ENCODE assay signal across 7 mouse cellular contexts in the genomic region with DNA sequence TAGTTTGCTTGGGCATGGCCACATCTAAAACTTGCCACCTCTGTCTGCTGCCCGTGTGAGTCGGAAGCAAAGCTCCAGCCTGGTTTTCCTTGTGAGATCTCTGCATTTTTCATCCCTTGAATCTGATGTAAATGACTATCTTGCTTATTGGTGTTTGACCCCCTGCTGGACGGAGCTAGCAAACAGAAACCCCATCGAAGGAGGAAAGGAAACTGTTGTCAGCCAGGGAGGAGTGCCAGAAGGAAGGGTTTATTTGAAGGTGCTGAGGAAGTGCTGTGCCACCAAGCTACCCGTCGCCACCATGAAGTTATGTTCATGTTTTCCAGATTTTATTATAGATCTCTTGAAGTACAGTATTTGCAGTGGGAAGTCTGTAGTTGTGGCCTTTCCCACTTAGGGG. TPM values are rescaled to one million over a fixed set of nuclear protein-coding genes. Genes with fewer than 3 reads are reported as not detected.
DNase-seq lines count a peak whose midpoint lies in the region; ATAC-seq lines count a peak whose summit lies in the region.

No protein-coding gene starts in this region.

- no peak overlapping the region for H3K4me3 ChIP-seq in neural tube, embryonic 12.5 days
- no peak overlapping the region for H3K4me3 ChIP-seq in forebrain, embryonic 14.5 days (ENCODE audit: low read depth, low read length)
- H3K4me3 ChIP-seq in liver, embryonic 13.5 days (replicated peaks): peak overlapping the region; percentile 89

- H3K4me2 ChIP-seq in neural tube, embryonic 12.5 days (replicated peaks): peak overlapping the region; percentile 91
- peak overlapping the region; percentile 80 for H3K4me2 ChIP-seq in forebrain, embryonic 14.5 days (ENCODE audit: low read length)
- H3K4me2 ChIP-seq in liver, embryonic 13.5 days: peak overlapping the region; percentile 78

- WGBS in neural tube, embryonic 12.5 days: 76% methylated on average over 6 of the region's 6 CpGs
- WGBS in forebrain, embryonic 14.5 days: 82% methylated on average over 6 of the region's 6 CpGs
- WGBS in liver, embryonic 13.5 days (ENCODE audit: insufficient replicate concordance): 50% methylated on average over 6 of the region's 6 CpGs

- no peak for ATAC-seq in neural tube, embryonic 12.5 days (ENCODE audit: low FRiP score, low read depth)
- ATAC-seq in forebrain, embryonic 14.5 days: no peak
- ATAC-seq in liver, embryonic 13.5 days (ENCODE audit: low read depth): no peak

- peaks cover 24% of the 10 kb centered on the region for H3K4me1 ChIP-seq in neural tube, embryonic 12.5 days
- peaks cover 18% of the 10 kb centered on the region for H3K4me1 ChIP-seq in forebrain, embryonic 14.5 days (ENCODE audit: control insufficient read depth, insufficient read depth, low read length)
- H3K4me1 ChIP-seq in liver, embryonic 13.5 days (replicated peaks): peaks cover 53% of the 10 kb centered on the region

- no peaks in the 10 kb centered on the region for H3K9me3 ChIP-seq in neural tube, embryonic 12.5 days
- no peaks in the 10 kb centered on the region for H3K9me3 ChIP-seq in forebrain, embryonic 14.5 days (replicated peaks; ENCODE audit: control insufficient read depth, low read length)
- H3K9me3 ChIP-seq in liver, embryonic 13.5 days (replicated peaks): no peaks in the 10 kb centered on the region

- H3K9ac ChIP-seq in neural tube, embryonic 12.5 days: no peak overlapping the region
- peak overlapping the region; percentile 87; the same call in 1 of the 2 replicates for H3K9ac ChIP-seq in forebrain, embryonic 14.5 days (ENCODE audit: low read length)
- H3K9ac ChIP-seq in liver, embryonic 13.5 days: peak overlapping the region; percentile 89

- H3K27ac ChIP-seq in neural tube, embryonic 12.5 days: no peak overlapping the region
- H3K27ac ChIP-seq in forebrain, embryonic 14.5 days (ENCODE audit: low read depth, low read length): no peak overlapping the region
- H3K27ac ChIP-seq in liver, embryonic 13.5 days: peak overlapping the region; percentile 29; the same call in 1 of the 2 replicates

- no peak for DNase-seq in neural tube, embryonic 10.5 days (ENCODE audit: extremely low spot score, low spot score)
- DNase-seq in forebrain, embryonic 14.5 days (ENCODE audit: low spot score): no peak
- no peak for DNase-seq in liver, embryonic 13.5 days
- DNase-seq in thymus, postnatal 36 days: no peak
- no peak for DNase-seq in yolk sac, embryonic 10.5 days (ENCODE audit: low spot score)
- no peak for DNase-seq in layer of hippocampus, adult 11-12 months (ENCODE audit: low spot score)

- H3K36me3 ChIP-seq in neural tube, embryonic 12.5 days: peaks cover 49% of the 10 kb centered on the region
- H3K36me3 ChIP-seq in forebrain, embryonic 14.5 days (ENCODE audit: control insufficient read depth, insufficient read depth, low read length): peaks cover 52% of the 10 kb centered on the region
- H3K36me3 ChIP-seq in liver, embryonic 13.5 days: peaks cover 52% of the 10 kb centered on the region

- H3K27me3 ChIP-seq in neural tube, embryonic 12.5 days (replicated peaks): no peaks in the 10 kb centered on the region
- no peaks in the 10 kb centered on the region for H3K27me3 ChIP-seq in forebrain, embryonic 14.5 days (replicated peaks; ENCODE audit: control insufficient read depth, insufficient read depth, low read length)
- H3K27me3 ChIP-seq in liver, embryonic 13.5 days: no peaks in the 10 kb centered on the region

RNA-seq across cellular contexts. Expression of gene Tor1b, which starts 2.0 kb away (rescaled TPM):
- 20.4 and 20.7 TPM in 2 replicates for polyA plus RNA-seq in neural tube, embryonic 12.5 days (2016; fragmentation: Nextera tagmentation; extraction: Ambion mirVana)
- polyA plus RNA-seq in forebrain, embryonic 14.5 days (2014; fragmentation: Nextera tagmentation; extraction: Ambion mirVana): 24.9 and 25.2 TPM in 2 replicates
- polyA plus RNA-seq in liver, embryonic 13.5 days (2015; fragmentation: Nextera tagmentation; extraction: Ambion mirVana): 17.1 and 20.4 TPM in 2 replicates

RNA-seq across cellular contexts. Expression of gene Tor1a, which starts 12.9 kb away (rescaled TPM):
- 80.9 and 91.1 TPM in 2 replicates for polyA plus RNA-seq in neural tube, embryonic 12.5 days (2016; fragmentation: Nextera tagmentation; extraction: Ambion mirVana)
- polyA plus RNA-seq in forebrain, embryonic 14.5 days (2014; fragmentation: Nextera tagmentation; extraction: Ambion mirVana): 91.6 and 95.4 TPM in 2 replicates
- polyA plus RNA-seq in liver, embryonic 13.5 days (2015; fragmentation: Nextera tagmentation; extraction: Ambion mirVana): 43.1 and 47.8 TPM in 2 replicates

RNA-seq across cellular contexts. Expression of gene Ptges, which starts 25.1 kb away (rescaled TPM):
- 2.9 and 3.7 TPM in 2 replicates for polyA plus RNA-seq in neural tube, embryonic 12.5 days (2016; fragmentation: Nextera tagmentation; extraction: Ambion mirVana)
- 2.6 and 3.3 TPM in 2 replicates for polyA plus RNA-seq in forebrain, embryonic 14.5 days (2014; fragmentation: Nextera tagmentation; extraction: Ambion mirVana)
- polyA plus RNA-seq in liver, embryonic 13.5 days (2015; fragmentation: Nextera tagmentation; extraction: Ambion mirVana): 0.18 and 0.37 TPM in 2 replicates

RNA-seq across cellular contexts. Expression of gene BC005624, which starts 27.2 kb away (rescaled TPM):
- 81.7 and 85.0 TPM in 2 replicates for polyA plus RNA-seq in neural tube, embryonic 12.5 days (2016; fragmentation: Nextera tagmentation; extraction: Ambion mirVana)
- polyA plus RNA-seq in forebrain, embryonic 14.5 days (2014; fragmentation: Nextera tagmentation; extraction: Ambion mirVana): 60.1 and 67.6 TPM in 2 replicates
- 34.6 and 37.8 TPM in 2 replicates for polyA plus RNA-seq in liver, embryonic 13.5 days (2015; fragmentation: Nextera tagmentation; extraction: Ambion mirVana)

RNA-seq across cellular contexts. Expression of gene Usp20, which starts 27.3 kb away (rescaled TPM):
- 42.3 and 43.0 TPM in 2 replicates for polyA plus RNA-seq in neural tube, embryonic 12.5 days (2016; fragmentation: Nextera tagmentation; extraction: Ambion mirVana)
- polyA plus RNA-seq in forebrain, embryonic 14.5 days (2014; fragmentation: Nextera tagmentation; extraction: Ambion mirVana): 18.7 and 27.1 TPM in 2 replicates
- polyA plus RNA-seq in liver, embryonic 13.5 days (2015; fragmentation: Nextera tagmentation; extraction: Ambion mirVana): 4.7 and 5.0 TPM in 2 replicates
